Mouse (Mus musculus): ENCODE measurements around the gene Mga. TPM values are rescaled to one million over a fixed set of nuclear protein-coding genes. Genes with fewer than 3 reads are reported as not detected.

The Mga gene
- total RNA-seq, 2 experiments from 2014 or later = 24.3 to 34.5 TPM

DNA sequence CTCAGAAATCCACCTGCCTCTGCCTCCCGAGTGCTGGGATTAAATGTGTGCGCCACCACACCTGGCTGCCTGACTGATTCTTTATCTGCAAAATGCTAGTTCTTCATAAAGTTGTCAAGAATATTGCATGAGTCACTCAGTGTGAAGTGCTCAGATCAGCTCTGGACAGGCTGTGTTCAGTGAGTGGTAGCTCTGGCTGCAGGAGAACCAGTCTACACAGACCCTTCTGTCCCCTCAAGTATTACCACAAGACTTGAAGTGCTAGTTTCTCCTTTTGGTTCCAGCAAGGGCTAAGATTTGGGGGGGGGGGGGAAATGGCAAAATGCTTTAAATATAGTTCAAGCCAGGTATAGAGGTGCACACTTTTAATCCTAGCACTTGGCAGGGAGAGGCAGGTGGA is 90.4 kb downstream of the Mga start:
- no peak for DNase-seq

DNA sequence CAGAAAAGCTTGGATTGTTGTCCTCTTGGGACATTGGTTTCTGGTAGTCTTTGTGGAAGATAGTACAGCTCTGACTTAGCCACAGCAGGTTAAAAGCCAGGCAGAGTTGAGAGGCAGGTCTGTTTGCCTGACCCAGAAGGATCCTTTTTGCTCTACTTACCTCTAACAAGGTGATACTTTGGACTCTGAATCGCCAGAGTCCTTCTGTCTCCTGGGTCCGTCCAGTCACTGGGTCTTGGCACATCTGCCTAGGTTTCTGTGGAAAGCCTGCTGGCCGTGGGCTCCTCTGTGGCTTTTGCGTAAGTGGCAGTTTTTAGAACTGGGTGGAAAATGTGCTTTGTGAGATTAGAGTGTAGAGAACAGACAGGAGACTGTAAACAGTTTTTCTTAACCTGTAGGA is 91.9 kb downstream of the Mga start:
- DNase-seq = no peak

DNA sequence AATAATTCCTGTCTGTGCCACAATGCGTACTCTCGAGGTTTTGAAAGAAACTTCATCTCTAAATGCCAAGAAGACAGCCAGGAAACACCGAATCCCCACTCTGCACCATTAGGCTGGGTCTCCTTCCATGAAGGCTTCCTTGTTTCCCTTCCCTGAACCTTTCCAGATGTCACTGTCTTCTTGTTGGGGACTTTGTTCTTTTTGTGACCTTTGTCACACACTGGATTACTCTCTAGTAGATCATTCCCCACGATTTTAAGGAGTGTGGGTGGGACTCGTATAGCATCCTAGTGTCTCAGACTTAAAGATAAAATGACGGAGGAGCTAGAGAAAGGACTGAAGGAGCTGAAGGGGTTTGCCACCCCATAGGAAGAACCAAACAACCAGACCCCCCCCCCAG is 93.9 kb downstream of the Mga start:
- no peak for DNase-seq

DNA sequence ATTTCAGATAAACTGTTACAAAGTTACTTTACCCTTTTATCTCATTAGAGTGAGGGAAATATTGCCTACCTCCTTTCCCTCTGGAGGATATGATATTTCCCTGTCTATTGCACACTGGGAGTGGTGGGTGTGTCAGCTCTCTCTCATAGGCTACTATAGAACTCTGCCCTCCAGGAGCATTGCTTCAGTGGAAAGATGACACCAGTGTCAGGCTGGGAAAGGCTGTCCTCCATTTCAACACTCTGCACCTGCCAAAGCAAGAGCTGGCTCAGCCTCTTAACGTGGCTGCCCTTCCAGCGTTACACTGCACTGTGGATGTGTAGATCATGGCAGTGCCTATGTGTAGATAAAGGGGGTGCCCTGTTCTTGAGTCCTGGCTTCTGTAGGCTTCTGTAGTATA is 95.3 kb downstream of the Mga start:
- DNase-seq = peak; percentile 59

DNA sequence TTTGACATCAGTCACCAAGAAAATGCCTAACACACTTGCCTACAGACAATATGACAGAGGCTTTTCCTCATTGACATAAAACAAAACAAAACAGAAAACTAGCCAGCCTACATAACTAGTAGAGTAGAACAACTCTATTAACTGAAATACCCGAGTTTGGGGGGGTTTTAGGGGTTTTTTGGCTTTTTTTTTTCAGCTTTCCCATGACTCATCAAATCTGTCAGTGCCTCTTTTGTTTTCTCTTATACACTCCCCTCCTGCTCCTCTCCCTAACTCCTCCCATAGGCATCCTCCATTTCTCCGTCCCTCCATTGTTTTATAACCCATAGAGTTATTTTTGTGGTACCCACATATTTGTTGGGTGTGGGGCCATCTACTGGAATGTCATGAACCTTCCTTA is 96.5 kb downstream of the Mga start:
- no peak for DNase-seq

DNA sequence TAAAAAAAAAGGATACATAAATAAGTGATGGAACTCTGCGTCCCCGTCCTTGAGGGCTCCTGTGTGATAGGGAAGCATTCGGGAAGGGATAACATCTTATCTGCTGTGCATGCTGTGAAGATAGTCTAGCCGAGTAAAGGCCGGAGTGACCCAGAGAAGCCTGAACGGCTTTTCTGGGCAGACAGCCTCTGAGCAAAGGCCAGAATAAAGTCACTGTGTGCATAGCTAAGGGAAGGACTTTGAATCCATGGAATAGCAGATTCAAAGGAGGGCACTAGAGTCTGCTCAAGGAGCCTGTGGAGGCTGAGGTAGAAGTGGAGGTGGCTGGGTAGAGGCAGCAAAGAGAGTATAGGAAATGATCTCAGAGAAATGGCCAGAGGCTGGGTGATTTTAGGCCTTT is 97.8 kb downstream of the Mga start:
- no peak for DNase-seq

DNA sequence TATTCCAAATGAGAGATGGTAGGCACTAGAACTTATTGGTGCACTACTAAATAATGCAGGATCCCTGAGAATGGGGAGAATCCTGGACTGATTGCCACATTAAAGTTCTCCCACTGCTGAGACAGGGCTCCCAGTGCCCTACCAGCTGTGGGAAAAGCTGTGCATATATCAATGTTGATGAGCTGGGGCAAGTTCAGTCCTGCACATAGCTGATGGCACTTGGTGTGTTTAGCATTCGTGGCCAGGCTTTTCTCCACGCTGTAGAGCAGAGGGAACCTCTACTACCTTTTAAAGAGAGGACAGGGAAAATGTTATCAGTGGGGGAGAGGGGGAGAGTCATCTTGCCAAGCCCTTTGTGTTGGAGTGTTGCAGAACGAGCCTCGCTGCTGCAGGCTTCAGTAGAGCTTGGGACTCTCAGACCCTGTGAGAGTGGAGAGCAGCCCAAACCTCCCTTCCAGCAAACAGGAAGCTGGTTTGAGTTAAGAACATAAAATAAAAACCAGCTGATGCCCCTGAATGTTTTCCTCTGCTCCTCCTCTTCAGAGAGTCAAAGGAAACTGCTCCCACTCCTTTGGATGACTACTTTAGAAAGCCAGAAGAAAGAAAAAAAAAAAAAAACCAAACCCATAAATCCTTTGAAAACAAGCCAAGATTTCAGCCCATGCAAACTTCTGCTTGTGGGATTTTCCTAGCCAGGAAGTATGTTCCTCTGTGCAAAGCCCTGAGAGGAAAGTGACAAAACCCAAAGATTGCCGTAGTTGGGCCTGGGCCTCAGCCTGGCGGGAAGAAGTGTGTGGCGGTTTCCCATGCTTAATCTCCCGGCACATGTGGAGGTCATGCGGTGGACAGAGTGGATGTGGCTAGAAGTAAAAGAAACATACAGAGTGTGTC is 98.6 kb downstream of the Mga start:
- no peak for DNase-seq

DNA sequence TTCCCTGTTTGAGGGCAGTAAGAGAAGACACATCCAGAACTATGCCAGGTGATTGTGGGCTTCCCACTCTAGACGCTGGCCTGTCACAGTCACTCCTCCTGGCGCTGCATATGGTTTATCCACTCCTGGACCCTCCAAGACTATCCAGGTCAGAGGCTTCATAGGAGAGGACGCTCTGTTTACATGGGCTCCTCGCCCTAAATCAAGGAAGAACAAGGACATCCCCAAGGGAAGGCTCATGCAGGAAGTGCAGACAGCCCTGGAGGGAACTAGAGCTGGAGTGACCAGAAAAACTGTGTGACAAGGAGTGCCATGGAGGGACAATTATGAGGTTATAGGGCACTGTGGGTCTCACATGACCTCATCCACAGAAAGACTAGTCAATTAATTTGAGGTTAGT is 100.3 kb downstream of the Mga start:
- DNase-seq = no peak

DNA sequence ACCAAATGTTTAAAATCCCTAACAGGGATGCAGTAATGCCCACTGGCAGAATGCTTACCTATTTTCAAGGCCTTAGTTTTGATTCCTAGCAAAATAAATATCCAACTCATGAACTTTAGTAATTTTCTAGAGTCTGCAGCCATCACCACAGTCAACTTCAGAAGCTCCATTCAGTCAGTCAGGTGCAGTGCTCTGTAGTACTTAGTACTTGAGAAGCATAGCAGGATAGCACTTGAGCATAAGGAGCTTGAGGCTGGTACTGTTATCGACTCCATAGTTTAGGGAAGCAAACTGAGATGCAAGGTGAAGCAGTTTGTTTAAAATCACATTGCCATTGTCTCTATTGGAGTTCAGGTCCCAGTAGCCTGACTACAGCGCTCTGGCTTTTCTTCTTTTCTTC is 102.7 kb downstream of the Mga start:
- DNase-seq = no peak

DNA sequence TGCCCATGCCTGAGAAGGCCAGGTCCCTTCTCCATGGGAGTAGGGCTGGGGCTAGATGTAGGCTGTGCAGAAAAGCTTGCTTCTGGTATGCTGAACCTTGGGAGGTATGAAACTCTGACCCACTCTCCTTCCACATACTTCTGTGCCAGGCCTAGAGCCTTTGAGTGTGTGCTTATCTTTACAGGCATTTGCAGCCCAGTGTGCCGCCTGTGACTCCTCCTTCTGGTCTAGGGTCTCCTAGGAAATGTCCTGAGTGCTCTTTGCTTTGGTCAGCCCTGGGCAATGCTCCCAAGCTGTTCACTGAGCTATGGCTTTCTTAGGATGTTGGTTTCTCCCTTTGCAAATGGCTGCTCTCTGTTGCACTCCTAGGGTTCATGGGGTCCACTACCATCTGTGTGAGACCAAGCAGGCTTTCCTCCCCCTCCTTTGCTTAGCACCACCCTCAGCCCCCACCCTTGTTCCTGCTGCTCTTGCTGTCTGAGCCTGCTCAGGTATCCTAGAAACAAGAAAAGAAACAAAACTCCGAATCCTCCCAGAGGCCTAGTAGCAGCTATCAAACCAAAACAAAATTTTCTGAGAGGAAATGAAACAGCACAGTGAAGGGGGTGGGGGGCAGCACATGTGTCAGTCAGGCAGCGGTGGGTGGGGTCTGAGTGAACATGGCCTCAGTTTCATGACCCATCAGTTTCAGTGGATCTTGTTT is 104.0 kb downstream of the Mga start:
- no peak for DNase-seq

DNA sequence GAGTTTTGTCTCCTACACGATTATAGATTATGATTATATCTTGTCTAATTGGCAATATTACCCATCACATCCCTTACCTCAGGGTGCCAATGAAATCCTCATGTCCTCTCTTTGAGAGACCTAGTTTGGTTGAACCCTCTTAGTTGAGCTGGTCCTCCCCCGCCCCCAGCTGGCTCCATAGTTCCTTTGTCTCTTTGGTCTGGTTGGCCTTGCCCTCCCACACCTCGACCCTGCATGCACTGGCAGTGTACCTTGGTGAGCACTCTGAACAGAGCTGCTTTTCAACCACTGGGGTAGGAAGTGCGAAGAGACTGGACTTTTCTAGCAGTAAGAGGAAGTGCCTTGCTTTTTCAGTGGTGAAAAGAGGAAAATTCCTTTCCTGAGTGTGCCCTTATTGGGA is 104.9 kb downstream of the Mga start:
- no peak for DNase-seq

DNA sequence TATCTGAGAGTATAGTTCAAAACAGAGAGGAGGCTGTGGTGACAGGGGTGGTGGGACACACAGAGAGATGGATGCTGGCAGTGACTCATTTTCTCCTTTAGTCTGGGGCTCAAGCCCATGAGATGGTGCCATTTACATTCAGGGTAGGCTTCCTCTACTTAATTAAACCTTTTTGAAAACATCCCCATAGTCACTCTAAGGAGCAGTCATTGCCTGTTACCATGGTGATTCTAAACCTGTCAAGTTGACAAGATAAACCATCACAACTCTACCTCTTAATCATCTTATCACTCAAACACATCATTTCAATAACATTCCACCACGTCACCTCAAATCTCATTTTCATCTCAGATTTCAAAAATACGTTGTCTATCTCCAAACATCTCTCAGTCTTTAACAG is 106.9 kb downstream of the Mga start:
- DNase-seq = no peak

DNA sequence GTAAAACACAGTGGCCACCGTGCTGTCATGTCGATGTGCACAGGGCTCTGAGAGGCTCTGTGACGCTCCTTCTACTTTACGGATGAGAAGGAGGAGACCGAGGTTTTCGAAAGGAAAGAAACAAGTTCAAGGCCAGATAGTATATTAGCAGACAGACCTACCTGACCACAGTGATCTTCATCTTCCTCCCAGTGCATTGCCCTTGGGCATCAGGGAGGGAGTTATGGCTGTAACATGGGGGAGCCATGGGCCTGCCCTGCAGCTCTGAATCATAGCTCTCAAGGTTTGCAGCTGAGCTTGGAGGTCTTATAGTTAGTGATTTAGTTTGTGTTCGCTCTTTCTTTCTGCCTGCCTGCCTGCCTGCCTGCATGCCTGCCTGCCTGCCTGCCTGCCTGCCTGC is 109.7 kb downstream of the Mga start:
- DNase-seq = no peak

DNA sequence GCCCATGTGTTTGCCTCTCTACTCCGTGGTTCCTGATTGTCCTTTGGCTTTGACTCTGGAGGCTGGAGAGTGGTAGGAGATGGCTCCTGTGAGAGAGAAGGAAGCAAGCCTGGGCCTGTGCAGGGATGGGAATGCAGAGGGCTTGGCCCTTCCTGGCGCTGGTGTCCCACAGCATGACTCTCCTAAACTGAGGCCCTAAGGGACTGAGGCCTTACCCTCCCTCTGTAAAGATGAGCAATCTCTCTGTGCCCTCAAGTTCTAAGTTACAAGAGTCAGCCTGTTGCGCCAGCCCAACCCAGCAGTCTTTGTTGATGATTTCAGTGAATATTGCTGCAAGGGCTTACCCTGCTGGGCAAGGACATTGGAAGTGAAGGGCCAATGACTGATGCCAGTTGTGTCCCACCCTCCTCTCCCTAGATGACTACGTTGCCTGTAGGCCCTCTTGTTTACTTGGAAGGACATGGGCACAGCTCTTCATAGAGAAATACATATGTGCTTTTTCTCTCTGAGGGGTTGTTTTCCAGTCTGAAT is 110.7 kb downstream of the Mga start:
- no peak for DNase-seq

DNA sequence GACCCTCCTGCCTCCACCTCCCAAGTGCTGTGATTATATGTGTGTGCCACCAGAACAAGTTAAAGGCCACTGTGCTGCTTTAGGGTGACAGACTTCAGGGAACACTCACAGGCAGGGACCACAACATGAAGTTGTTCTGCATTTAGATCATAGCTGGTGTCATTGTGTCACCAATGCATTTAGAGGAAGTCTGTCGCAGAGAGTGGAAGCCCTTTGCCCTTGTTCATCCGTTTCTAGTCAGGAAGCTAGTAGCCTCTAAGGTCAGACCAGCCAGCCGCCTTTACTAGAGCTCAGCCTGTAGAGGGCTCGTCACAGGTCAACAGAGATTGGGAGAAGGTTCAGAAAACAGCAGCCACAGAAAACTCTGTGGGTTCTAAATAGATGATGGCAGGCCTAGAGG is 111.6 kb downstream of the Mga start:
- DNase-seq = no peak

DNA sequence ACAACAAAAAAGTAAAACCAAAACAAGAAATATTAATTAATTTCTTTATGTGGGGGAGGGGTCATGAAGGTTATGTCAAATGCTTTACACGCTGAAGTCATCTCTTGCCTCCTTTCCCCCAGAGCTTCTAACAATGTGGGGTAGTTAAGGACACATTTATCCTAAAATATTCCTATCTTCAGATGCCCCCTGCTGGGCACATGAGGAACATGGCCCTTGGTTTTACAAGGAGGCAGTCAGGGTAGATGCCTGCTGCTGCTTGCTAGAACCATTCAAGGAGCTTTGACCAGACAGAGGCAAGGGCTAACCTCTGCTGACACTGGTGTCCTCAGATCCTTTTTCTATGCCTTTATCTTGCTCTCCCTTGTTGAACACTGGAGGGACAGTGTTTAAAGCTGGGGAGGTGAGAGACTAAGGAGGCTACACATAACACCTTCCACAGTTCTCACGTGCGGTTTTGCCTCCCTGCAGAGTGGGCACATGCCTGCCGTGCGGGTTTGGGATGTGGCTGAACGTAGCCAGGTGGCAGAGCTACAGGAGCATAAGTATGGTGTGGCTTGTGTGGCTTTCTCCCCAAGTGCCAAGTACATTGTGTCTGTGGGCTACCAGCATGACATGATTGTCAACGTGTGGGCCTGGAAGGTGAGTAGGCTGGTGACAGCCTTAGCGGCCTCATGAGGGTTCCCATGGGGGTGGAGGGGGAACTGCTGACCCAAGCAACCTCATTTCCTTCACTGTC is 114.6 kb downstream of the Mga start:
- DNase-seq = no peak

DNA sequence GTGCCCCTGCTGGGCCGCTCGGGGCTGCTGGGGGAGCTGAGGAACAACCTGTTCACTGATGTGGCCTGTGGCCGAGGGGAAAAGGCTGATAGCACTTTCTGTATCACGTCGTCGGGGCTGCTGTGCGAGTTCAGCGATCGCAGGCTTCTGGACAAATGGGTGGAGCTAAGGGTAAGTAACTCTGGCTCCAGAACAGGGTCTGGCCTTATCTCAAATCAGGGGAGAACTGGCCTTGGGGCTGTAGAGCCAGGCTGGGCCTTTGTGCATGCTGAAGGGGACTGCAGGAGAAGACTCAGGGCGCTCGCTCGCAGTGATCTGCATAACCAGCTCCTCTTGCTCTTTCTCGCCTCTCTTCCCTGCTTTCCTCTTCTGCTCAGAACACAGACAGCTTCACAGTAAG is 115.9 kb downstream of the Mga start:
- no peak for DNase-seq

DNA sequence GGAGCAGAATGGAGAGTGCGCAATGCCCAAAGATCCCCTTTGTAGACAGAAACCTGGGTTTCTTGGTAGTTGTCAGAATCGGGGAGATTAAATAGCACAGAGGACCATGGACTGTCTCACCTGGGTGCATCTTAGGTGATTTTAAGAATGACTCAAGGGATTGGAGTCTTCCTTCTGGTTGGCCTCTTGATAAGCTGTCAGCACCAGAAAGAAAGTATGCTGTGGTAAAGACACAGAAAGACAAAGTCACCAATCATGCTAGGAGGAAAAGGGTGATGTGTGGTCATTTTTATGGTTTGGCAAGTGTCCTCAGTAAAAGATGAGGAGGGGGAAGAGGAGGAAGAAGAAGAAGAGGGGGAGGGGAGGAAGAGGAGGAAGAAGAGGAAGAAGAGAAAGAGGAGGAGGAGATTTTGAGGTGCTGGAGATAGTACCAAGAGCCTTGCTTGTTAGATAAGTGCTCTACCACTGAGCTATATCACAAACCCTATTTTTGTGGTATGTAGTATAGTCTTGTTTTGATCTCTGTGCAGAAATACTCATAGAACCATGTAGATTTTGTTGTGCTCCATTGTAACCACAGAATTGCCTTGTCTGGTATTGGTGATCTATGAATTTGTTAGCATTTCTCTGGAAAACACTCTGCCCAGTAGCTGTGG is 116.9 kb downstream of the Mga start:
- no peak for DNase-seq

DNA sequence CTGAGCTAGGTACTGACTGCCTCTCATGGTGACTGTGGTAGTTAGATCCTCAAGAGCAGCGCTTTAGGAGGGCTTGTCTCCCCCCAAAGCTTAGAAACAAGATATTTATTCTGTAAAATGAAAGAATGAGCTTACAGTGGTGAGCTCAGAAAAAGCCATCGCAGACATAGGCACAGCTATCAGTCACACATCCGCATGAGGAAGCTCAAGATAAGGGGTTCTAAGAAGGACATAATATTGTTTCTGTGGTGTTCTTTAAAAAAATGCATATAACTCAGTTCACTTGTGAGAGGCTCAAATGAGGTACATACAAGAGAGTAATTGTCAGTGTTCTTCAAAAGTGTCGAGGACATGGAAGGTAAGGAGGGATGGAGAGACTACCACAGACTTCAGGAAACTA is 118.9 kb downstream of the Mga start:
- no peak for DNase-seq

DNA sequence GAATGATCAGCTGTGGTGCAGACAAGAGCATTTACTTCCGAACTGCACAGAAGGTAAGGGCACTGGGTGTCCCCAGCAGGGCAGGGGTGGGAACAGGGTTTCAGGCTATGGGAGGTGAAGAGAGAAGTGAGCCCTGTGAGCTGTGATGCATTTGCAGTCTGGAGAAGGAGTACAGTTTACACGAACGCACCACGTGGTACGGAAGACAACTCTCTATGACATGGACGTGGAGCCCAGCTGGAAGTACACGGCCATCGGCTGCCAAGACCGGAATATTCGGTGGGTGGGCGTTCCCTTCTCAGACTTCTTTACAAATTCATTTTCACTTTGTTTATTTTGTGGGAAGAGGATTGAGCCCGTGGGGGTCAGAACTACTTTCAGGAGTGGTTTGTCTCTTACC is 120.6 kb downstream of the Mga start:
- DNase-seq = no peak
